Mouse (Mus musculus) spleen, adult 2 months (tissue): ENCODE measurements around the gene Olfr1256.

ENCODE experiments used
- CTCF ChIP-seq: fragments of 200-500 bp; IDR thresholded peaks from 2 replicates; pipeline ENCODE4 v1.5.1; 2011; ENCODE audit warnings: mild to moderate bottlenecking, inconsistent platforms; ENCODE audit not compliant: insufficient read depth, insufficient read length, insufficient replicate concordance; ENCODE audit errors: extremely low read depth
- POLR2A ChIP-seq: fragments of 200-500 bp; IDR thresholded peaks from 2 replicates; pipeline ENCODE4 v1.6.1; 2011; ENCODE audit warnings: low read depth, low read length, inconsistent platforms

DNA sequence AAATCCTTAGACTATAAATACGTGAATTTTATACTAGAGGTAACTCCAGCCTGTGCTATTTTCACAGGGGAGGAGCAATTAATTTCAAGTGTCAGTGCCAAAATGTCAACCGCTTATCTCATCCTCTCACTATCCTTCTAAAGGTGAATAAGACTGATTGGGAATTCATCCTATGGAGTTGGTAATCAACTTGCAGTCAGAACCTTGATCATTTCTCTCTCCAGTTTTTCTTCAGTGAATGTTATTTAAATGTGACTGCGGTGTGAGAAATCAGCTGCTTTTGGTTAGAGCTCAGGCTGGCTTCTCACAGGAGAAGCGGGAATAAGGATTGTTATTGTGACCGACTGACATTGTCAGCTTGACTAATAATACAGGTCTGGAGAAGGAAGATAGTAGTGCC is 6.8 kb upstream of the Olfr1256 start, which contains the start of gene Olfr48:
- TF ChIP-seq CTCF = no peak
- TF ChIP-seq POLR2A = no peak
